Mouse (Mus musculus): ENCODE measurements around the gene Slc2a10. TPM values are rescaled to one million over a fixed set of nuclear protein-coding genes. Genes with fewer than 3 reads are reported as not detected.

Slc2a10 gene
- total RNA-seq, 2 experiments from 2014 or later: 0.48 to 0.67 TPM

GRCm38 (mm10) chr2:165563298-165564058 lies 59.9 kb downstream of the Slc2a10 start:
- DNase-seq: no peak

DNA sequence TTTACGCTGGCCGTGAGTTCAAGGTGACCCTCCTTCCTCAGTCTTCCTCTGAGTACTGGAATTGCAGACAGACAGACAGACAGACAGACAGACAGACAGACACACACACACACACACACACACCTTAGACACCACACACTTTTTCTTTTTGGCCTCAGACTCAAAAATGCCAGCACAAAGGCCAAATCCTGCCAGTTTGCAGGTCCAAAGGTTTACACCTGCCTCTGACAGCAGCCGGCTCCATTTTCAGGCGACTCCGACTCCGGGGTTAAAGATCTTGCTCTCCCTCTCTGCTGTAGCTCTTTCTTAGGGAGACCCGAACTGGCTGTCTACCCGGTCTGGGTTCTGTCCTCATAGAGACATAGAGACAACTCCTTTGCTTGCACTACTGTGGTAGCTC lies 60.5 kb downstream of the Slc2a10 start:
- no peak for DNase-seq

DNA sequence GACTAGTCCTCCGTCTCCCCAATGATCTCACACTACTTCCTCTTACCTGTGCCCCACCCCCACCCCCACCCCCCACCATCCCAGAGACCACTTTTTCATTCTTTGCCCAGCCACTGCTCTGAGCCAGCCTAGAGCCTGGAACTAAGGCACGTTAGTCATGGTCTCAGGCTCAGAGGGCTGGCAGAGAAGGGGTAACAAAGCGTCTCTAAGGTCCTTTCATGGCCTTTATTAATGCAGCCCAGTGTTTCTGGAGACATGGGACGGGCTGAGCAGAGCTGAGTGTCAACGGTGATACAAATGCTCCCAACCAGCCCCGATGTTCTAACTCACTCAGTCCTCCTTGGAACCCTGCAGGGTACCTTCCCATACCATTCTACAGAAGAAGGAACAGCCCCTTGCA lies 61.0 kb downstream of the Slc2a10 start:
- no peak for DNase-seq

- DNase-seq: no peak
These were observed 63.3 kb downstream of the Slc2a10 start for GRCm38 (mm10) chr2:165566898-165567297.

GRCm38 (mm10) chr2:165567820-165568219 lies 64.2 kb downstream of the Slc2a10 start:
- DNase-seq: no peak

- no peak for DNase-seq
These were observed 65.3 kb downstream of the Slc2a10 start for GRCm38 (mm10) chr2:165568911-165569310.

Other genes with a start within 250 kb of the Slc2a10 start
- 10 to 100 TPM; 94.0 to 98.4 TPM for gene Slc35c2, start 215.9 kb upstream of the Slc2a10 start, total RNA-seq (2021)
- gene Elmo2, start 177.3 kb upstream of the Slc2a10 start, total RNA-seq (2021): 100 to 1,000 TPM; 179 to 195 TPM
- gene Zfp663, start 135.1 kb upstream of the Slc2a10 start, total RNA-seq (2021): under 1 TPM; 0.15 to 0.66 TPM
- gene Zfp334, start 115.5 kb upstream of the Slc2a10 start, total RNA-seq (2021): 10 to 100 TPM; 15.6 to 16.5 TPM
- not detected for gene Ocstamp, start 103.4 kb upstream of the Slc2a10 start, total RNA-seq (2021)
- 10 to 100 TPM in 1 of 2 experiments, 1 to 10 TPM in 1; 6.9 to 10.7 TPM for gene Slc13a3, start 30.6 kb upstream of the Slc2a10 start, total RNA-seq (2021)
- 10 to 100 TPM; 19.4 TPM for gene Trp53rka, start 10.5 kb upstream of the Slc2a10 start, total RNA-seq (2021)
- gene Eya2, start 91.2 kb downstream of the Slc2a10 start, total RNA-seq (2021): 1 to 10 TPM; 2.5 to 3.2 TPM

Measured in layer of hippocampus, postnatal 36 days (tissue).